Mouse (Mus musculus): ENCODE measurements around the gene Fsip1. TPM values are rescaled to one million over a fixed set of nuclear protein-coding genes. Genes with fewer than 3 reads are reported as not detected.
"Not testable (repeated sequence)": the region's sequence is repeated elsewhere in the genome, so short reads cannot be mapped to it uniquely, and the experiment has no call there.

Fsip1 gene
- total RNA-seq, 2 experiments from 2014 or later: 0.68 to 1.2 TPM

DNA sequence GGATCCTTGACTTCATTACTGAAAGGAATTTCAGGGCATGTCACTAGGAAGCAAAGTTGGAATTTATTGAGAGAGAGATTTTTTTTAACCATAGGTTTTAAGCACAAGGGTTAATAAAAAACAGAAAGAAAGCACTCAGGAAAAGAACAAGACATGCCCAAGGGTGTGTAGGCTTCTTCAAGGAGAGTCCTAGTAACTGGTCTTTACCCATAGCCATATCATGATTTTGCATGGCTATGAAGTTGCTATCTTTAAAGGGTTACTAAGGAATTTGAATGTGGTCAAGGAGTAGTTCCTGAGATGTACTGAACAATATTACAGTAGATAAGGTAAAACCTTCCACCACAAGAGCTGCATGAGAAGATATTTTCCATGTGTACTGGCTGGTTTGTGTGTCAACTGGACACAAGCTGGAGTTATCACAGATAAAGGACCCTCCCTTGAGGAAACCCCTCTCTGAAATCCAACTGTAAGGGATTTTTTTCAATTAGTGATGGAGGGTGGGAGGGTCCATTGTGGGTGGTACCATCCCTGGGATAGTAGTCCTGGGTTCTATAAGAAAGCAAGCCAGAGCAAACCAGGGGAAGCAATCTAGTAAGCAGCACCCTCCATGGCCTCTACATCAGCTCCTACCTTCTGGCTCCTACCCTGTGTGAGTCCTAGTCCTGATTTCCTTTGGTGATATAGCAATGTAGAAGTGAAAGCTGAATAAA lies 76.7 kb downstream of the Fsip1 start:
- DNase-seq (ENCODE audit: low spot score in 2 of 2): no peak

DNA sequence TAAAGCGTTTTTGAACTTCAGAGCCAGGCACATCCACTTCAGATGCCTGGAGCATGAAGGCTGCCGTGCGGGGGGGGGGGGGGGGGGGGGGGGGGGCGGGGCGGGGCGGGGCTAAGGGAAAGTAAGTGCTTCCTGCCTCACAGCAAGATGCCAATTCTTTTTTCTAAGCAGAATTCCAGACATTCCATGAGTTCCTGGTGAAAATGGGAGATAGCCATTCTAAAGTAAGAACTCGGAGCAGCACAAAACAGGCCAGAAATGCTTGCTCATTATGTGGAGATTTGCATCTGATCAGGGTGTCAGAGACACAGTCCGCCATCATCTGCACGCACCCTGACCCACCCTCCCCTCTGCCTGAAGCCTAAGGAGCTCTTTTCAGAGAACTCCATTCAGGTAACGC lies 77.3 kb downstream of the Fsip1 start:
- DNase-seq (ENCODE audit: low spot score in 2 of 2): no peak

DNA sequence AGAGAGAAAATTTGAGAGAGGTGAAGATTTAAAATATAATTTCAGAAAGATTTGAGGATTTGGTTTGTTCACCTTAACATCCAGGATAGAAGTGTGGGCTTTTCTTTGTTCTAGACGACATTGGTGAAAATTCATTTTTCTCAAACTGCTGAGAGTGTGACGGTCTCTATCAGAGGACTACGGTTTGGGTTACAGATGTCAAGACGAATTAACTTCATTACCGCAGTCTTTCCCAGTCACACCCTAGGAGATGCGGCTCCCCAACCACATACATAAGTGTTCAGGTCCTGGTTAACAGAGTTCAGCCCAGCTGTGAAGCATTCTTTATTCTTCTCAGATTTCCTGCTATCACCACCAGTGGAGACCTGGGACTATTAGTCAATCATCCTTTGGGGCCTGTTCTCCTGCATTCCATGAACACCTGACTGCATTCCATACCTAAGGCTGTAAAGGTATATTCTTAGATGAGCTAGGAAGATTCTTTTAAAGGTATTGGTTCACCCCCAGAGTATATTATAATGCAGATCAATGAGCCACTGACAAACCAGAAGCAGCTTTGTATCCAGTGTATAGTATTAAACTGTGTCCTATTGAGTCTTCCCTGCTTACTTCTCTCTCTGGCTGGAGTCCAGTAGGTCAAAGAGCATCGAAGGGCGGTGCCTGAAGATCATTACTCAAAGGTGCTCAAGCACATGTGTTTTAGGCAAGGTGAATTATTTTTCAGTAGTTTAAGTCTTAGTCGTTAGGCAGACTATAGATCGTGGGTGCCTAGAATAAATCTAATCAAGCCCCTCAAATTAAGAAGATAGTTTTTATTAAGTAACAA lies 82.0 kb downstream of the Fsip1 start:
- DNase-seq (ENCODE audit: low spot score in 2 of 2): no peak

DNA sequence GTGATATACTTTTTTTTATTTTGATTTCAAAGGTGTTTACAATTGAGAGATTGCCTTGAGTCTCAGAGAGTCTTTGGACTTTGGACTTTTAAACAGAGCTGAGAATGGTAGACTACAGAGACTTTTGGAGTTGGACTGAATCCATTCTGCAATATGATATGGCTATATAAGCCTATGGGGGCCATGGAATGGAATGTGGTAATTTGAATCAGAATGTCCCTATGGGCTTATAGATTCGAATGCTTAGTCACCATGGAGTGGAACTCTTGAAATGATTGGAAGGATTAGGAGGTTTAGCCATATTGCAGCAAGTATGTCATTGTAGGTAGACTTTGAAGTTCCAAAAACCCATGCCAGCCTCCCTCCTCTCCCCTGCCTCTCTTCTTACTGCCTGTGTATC lies 88.5 kb downstream of the Fsip1 start:
- no peak for DNase-seq (ENCODE audit: low spot score in 2 of 2)

DNA sequence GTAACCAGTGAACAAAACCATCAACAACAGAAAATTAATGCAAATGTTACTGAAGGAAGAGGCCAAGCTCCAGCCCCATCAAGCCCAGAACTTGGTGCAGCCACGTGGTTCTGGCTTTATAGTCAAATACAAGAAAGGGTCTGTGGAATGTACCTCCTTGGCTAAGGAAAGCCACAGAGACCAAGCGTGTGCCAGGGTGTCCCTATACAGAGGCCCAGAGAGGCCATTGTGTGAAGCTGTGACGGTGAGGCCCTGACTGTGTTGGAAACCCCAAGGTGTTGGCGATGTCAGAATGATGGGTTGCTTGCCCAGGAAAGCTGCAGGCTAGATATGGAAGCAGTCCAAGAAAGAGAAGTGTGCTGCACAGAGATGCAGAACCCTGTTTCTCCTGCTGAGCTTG lies 89.0 kb downstream of the Fsip1 start:
- DNase-seq (ENCODE audit: low spot score in 2 of 2): no peak

DNA sequence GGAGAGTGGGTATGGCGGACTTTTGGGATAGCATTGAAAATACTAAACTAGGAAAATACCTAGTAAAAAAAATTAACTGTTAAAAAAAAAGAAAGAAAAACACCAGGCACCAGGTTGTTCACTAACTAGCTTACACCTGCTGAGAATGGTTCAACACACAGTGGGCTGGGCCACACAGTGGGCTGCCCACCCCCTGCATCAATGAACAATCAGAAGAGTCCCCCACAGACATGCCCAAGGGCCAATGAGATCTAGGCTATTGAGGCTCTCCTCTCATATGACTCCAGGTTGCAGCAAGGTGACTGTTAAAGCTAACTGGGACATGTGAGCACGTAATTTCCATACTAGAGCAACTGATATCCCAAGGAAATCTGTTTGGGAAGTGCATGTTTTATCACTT lies 91.1 kb downstream of the Fsip1 start:
- DNase-seq (ENCODE audit: low spot score in 2 of 2): no peak

DNA sequence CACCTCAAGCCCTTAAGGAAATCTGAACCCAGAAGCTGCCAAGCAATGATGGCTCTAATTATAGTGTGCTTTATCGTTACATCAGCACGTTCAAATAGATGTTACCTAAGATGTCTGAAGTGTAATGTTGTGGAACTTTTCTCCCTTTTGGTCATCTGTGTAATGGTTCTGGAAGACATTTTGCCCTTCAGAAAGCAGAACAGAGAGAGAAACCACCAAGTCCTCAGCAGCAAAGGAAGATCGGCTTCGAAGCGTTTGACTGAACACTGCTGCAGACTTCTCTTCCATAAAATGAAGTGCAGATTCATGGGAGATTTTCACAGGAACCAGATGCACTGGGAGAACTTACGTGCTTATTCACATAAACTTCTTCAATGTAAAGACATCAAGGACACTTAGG lies 92.6 kb downstream of the Fsip1 start:
- DNase-seq (ENCODE audit: low spot score in 2 of 2): no peak

DNA sequence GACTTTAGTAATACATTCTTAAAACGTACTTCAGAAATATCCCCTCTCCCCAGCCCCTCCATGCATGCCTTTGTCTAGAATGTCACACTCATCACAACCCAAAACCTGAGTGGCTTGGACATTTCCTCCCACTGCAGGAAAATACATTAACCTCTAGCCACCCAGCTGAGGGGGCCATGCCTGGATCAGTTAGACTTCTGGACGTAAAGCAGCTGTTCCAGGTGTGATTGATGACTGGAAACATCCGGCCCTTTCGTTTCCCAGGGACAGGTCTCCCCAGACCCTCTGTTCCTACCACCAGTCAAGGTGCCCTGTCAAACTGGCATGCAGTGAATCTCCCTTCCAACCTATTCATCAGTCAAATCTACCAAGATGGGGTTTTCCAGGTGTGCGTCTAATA lies 94.3 kb downstream of the Fsip1 start:
- no peak for DNase-seq (ENCODE audit: low spot score in 2 of 2)

DNA sequence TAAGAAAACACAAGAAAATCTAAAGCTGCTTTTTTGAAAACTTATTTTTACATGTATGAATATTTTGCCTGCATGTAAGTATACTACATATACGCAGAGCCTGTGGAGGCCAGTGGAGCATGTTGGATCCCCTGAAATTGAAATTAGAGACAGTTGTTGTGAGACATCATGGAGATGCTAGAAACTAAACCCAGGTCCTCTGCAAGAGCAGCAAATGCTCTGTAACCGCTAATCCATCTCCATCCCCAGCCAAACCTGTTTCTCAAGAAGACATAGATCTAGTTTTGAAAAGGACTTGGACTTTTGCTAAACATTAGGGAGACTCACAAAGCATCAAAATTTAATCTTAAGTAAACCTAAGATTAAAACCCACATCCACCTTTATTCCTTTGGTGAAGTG lies 95.8 kb downstream of the Fsip1 start:
- DNase-seq (ENCODE audit: low spot score in 2 of 2): no peak

DNA sequence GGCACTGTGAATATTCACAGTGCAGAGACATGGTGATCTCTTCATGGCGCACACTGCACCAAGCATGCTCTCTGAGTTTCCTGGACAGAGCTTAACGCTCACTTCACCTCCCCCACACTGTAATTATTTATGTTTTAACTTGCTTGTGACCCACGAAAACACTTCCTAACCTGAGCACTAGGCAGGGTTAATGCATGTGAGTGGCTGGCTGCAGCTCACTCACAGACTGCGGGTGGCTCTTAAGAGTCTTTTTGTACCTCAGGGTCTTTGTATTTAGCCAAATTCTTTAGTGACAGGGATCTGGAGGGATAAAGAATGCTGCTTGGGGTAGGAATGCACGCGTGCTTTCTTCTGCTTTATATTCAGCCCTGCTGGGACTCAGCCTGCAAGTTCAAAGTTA lies 96.2 kb downstream of the Fsip1 start:
- DNase-seq (ENCODE audit: low spot score in 2 of 2): no peak

DNA sequence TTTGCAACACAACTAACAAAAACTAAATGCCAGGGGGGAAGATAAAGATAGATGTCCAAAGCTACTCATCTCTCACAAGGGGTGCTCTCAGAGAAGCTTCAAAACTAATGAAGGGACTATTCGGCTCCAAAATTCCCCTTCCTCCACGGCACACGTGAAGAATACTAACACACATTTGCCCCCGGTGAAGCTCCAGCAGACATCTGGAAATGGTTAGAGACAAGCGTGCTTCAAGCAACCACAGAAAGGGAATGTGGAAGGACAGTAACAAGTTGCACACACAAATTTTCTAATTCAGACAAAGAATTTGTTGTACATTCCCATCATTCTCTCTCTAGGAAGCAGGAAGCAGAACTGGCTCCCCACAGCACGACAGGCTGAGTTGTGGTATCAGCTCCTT lies 97.6 kb downstream of the Fsip1 start:
- DNase-seq (ENCODE audit: low spot score in 2 of 2): no peak

DNA sequence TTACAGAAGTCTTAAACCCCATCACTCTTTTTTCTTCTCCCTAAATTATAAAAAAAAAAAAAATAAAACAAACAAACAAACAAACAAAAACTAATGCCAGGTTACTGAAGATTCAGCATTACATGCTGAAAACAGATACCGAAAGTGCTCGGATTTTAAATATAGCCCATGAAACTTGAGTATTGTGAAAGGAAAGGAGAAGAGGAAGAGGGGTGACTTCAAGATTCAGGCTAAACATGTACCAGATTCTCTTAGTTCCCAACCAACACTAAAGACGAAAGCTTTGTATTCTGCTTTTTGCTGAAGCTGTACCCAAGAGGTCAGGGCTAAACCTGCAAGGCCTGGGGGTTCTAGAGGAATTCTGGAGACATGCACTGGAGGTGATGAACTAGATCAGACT lies 98.7 kb downstream of the Fsip1 start:
- no peak for DNase-seq (ENCODE audit: low spot score in 2 of 2)

DNA sequence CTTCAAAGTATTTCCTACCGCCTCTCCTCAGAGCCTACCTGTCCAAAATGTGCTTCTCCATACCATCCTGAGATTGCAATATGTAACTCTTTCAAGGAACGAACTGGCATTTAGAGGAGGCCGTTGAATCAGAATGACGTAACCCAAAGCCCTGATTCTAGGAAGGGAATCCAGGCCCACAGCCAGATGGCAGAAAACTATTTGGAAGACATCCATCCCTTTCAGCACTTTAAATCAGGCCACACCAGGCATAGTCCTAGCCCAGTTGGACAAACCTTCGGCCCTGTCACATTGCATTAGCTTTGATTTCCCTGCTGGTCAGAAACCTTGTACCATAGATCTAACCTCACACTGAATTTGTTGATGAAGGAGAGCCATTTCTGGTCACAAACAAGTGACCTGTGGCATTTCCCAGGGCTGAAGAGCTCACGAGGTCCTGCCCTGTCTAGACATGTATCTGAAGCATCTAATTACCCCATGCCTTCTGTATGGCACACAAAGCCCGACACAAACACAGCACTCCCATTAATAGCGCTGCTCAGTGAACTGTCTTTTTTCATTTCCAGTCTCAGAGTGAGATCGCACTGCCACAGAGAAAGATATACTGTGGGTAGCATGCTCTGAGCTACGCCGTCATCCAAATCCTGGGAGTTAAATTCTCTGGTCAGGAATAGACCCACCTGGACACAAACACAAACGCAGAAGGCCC lies 106.8 kb downstream of the Fsip1 start:
- DNase-seq (ENCODE audit: low spot score in 2 of 2): peak; percentile 11 to 54

DNA sequence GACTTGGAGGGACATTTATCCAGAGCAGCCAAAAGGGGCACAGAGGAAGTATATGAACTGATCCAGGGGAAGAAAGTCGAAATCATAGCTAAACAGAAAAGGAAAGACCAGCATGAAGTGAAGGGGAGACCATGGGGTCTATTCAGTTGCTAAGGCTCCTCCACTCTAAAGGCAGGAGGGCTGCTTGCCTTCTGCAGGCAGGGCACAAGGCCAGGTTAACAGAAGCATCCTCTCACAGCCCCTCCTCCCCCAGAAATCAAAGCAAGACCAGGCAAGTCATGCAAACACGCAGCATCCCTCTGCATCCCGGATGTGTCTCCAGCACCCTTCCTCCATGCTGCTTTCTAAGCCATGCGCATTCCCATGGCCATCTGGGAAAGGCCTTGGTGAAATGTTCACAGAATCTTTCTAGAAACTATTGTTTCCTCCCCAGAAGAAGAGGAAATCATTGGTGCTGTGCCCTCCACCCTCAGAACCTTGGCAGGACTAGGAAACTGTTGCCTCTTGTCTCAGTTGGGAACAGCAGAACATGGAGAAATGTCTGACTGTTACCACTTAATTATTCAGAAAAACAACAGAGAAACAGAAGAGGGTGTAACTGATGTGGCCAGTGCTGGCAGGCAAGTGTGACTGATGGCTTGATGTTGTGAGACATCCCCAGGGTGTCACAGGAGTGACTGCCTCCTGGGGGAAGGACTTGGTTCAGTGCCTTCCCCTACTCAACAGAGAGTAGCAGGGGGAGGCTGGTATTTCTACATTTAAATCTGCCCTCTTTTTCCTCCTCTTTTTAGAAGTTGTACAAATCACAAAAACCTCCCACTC lies 108.2 kb downstream of the Fsip1 start:
- no peak for DNase-seq (ENCODE audit: low spot score in 2 of 2)

DNA sequence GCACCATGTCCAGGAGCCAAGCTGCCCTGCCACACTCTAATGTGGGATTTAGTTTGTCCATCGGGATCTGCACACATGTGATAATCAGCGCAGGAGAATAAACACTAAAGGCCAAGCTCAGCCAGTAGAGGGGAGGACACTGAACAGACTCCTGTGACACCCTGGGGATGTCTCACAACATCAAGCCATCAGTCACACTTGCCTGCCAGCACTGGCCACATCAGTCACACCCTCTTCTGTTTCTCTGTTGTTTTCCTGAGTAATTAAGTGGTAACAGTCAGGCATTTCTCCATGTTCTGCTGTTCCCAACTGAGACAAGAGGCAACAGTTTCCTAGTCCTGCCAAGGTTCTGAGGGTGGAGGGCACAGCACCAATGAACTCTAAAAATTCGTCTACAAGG lies 109.0 kb downstream of the Fsip1 start:
- not testable (repeated sequence) for DNase-seq (ENCODE audit: low spot score in 2 of 2)

DNA sequence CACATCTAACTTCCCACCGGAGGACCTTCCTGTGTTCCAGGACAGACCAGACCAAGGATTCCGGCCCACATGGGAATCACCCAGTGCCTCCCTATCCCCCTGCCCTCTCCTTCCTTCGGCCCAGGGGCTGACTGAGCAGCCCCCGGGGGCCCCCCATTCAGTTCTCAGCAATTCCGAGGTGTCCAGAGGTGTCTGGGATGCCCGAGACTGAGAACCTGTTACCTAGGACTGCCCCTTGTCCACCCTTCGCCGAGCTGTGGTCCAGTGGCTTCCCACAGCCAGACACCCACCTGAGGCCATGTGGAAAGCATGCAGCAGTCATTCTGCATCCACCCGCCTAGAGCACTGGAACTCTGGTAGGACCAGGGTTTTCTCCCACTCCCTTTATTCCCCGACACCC lies 115.1 kb downstream of the Fsip1 start:
- DNase-seq (ENCODE audit: low spot score in 2 of 2): no peak

DNA sequence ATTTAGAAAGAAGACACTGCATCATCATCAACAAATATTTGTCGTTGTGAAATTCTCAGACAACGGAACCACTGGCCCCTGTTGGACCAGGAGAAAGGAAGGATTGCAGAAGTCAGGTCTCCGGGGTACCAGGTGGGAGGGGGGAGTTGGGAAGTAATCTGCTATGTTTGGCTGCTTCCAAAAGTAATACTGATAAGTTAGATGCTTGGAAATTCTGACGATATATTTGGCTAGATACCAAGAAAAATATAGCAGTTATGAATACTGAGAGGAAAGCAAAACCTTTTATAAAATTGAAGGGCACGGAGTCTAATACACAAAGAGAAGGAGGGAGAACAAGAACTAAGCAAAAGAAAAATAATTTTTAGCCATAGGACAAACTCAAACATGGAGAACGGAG lies 117.5 kb downstream of the Fsip1 start:
- DNase-seq (ENCODE audit: low spot score in 2 of 2): no peak

DNA sequence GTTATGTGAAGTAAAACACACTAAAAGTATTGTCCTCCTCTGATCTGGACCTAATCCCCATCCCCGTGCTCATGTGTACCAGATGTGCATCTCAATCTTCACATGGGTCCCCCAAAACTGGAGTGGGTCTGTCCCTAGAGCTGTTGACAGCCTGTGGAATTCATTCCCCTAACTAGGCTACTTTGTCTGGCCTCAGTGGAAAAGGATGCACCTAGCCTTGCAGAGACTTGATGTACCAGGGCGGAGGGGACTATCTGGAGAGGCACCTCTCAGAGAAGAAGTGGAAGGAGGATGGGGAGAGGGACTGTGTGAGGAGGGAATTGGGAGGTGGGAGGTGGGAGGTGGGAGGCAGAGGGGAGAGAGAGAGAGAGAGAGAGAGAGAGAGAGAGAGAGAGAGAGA lies 119.0 kb downstream of the Fsip1 start:
- DNase-seq (ENCODE audit: low spot score in 2 of 2): no peak

DNA sequence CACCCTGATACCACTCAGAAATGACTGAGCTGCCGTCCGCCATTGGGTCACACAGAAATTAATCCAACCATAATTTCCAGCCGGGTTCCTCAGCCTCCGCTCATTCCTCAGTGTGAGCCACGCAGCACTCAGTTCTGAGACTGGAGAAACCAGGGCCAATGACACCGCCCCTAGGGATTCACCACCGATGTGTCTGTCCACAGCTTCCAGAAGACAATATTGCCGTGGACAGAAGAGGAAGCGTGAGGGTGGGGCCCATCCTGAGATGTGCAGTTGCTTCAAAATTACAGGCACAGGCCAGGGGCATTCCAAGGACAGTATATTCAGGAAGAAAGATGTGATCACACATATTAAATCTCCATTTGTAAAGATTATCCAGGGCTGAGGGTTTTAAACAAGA lies 119.7 kb downstream of the Fsip1 start:
- DNase-seq (ENCODE audit: low spot score in 2 of 2): no peak

DNA sequence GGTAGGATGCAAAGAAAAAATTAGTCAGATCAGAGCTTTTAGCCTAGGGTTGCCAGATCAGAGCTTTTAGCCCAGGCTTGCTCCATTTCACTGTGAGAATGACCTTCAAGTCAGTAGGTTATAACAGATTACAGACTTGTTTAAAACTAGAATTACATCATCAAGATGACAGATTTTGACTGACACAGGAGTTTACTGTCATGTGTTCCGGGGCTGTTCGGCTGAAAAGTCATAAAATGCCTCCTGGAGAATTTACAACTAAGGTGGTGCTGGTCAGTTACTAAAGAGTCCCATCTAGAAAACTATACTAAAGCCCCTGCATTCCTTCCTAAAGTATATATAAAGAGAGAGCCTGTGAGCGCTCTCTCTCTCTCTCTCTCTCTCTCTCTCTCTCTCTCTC lies 128.5 kb downstream of the Fsip1 start:
- DNase-seq (ENCODE audit: low spot score in 2 of 2): no peak

DNA sequence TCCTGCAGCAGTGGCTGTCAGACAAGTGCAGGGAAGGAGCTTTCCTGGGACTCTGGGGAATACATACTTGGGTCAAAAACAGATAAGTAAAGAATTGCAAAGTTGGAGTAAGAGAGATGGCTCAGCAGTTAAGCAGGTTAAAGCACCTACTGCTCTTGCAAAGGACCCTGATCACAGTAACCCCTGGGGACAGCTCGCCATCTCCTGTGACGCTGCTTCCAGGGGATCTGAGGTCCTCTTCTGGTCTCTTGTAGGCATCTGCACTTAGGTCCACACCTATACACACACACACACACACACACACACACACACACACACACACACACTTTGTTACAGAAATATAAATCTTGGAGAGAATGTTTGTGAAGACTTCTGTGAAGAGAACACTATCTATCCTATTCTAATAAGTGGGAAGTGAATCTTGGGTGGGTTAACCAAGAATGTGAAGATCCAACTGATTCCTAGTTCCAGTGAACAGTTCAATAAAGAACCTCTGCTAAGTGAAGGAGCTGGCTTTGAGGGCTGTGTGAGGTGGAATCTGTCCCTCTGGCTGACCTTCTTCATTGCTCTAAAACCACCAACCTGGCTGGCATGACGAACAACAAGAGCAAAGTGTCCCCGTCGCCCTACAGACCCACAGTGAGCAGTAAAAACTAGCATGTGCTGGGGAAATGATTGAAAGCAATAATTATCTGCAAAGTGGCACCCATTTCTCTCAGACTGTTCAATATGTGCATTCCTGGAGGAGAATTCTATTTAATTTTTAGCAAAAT lies 129.1 kb downstream of the Fsip1 start:
- DNase-seq (ENCODE audit: low spot score in 2 of 2): no peak
